Mouse (Mus musculus) cerebellum, adult 8-10 months (tissue): Measurements from ENCODE around the gene Ddx54.

Source experiments
- DNase-seq: peaks from one replicate; pipeline ENCODE4 v3.0.0; 2022

The Ddx54 gene

GRCm38 (mm10) chr5:120582002-120582401, 30.5 kb upstream of the Ddx54 start:
- no peak for DNase-seq

GRCm38 (mm10) chr5:120583511-120583910, 29.0 kb upstream of the Ddx54 start:
- DNase-seq = no peak

- no peak for DNase-seq
Observed at GRCm38 (mm10) chr5:120584968-120585367, 27.6 kb upstream of the Ddx54 start.

- DNase-seq = no peak
Observed at GRCm38 (mm10) chr5:120586741-120587615, 25.6 kb upstream of the Ddx54 start.

- no peak for DNase-seq
Observed at GRCm38 (mm10) chr5:120587616-120587926, 25.0 kb upstream of the Ddx54 start.

- DNase-seq = no peak
Observed at GRCm38 (mm10) chr5:120587940-120588568, 24.5 kb upstream of the Ddx54 start.

- peak; percentile 98 for DNase-seq
Observed at GRCm38 (mm10) chr5:120588569-120589094, 23.9 kb upstream of the Ddx54 start, which contains the start of the genes Tpcn1 and Iqcd. Gene Tpcn1, minus strand, starts transcription at chr5:120588673. Gene Iqcd, plus strand, starts transcription at chr5:120589016.

- DNase-seq = no peak
Observed at GRCm38 (mm10) chr5:120590356-120591010, 22.1 kb upstream of the Ddx54 start.

- DNase-seq = no peak
Observed at GRCm38 (mm10) chr5:120592141-120592540, 20.4 kb upstream of the Ddx54 start.

GRCm38 (mm10) chr5:120594485-120594884, 18.1 kb upstream of the Ddx54 start:
- DNase-seq = no peak

- DNase-seq = no peak
Observed at GRCm38 (mm10) chr5:120599625-120600024, 12.9 kb upstream of the Ddx54 start.

GRCm38 (mm10) chr5:120600946-120601668, 11.4 kb upstream of the Ddx54 start:
- no peak for DNase-seq

GRCm38 (mm10) chr5:120602210-120602609, 10.3 kb upstream of the Ddx54 start:
- peak; percentile 64 for DNase-seq

GRCm38 (mm10) chr5:120603515-120603914, 9.0 kb upstream of the Ddx54 start:
- DNase-seq = no peak

GRCm38 (mm10) chr5:120604839-120605238, 7.7 kb upstream of the Ddx54 start:
- DNase-seq = peak; percentile 91

GRCm38 (mm10) chr5:120605241-120605661, 7.3 kb upstream of the Ddx54 start:
- DNase-seq = no peak

- DNase-seq = peak; percentile 92
Observed at GRCm38 (mm10) chr5:120605688-120606087, 6.9 kb upstream of the Ddx54 start.

GRCm38 (mm10) chr5:120606590-120607200, 5.8 kb upstream of the Ddx54 start:
- DNase-seq = no peak

GRCm38 (mm10) chr5:120607335-120607734, 5.2 kb upstream of the Ddx54 start:
- DNase-seq = no peak

GRCm38 (mm10) chr5:120609246-120609775, 3.2 kb upstream of the Ddx54 start:
- DNase-seq = no peak

GRCm38 (mm10) chr5:120610906-120611305, 1.6 kb upstream of the Ddx54 start:
- DNase-seq = no peak

- no peak for DNase-seq
Observed at GRCm38 (mm10) chr5:120611416-120611815, 1.1 kb upstream of the Ddx54 start.
